Mouse (Mus musculus) cortical plate, adult 2 months (tissue): ENCODE measurements around the gene Cntnap2.

Source experiments
- CTCF ChIP-seq: fragments of 200-500 bp; IDR thresholded peaks from 2 replicates; pipeline ENCODE4 v1.5.1; 2011; ENCODE audit warnings: mild to moderate bottlenecking, control low read depth, low read length; ENCODE audit not compliant: insufficient read depth; ENCODE audit errors: extremely low read depth
- POLR2A ChIP-seq: fragments of 200-500 bp; IDR thresholded peaks from 2 replicates; pipeline ENCODE4 v1.6.1; 2011; ENCODE audit warnings: mild to moderate bottlenecking, low read length, control low read depth; ENCODE audit not compliant: insufficient read depth; ENCODE audit errors: extremely low read depth

DNA sequence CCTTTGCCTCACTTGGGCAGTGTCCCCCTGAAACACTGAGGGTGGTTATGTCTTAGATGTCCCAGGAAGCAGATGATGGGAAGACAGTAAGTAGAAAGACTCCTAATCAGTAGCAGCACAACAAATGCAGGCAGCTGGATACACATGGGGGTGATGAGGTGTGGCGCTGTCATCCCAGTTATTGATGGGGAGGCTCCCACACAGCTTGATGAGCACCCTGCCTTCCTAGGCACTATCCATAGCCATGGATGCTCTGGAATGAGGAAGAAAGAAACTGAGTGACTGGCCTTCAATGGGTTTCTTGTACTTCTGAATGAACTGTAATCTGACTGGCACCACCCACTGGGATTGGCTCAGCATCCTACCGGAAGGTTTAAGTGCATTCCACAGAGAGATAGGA, 1904.1 kb downstream of the Cntnap2 start:
- TF ChIP-seq POLR2A (no peak), CTCF (no peak)
